Mouse (Mus musculus) ES-Bruce4 (cell line): ENCODE measurements around the gene Cdh6. TPM values are rescaled to one million over a fixed set of nuclear protein-coding genes. Genes with fewer than 3 reads are reported as not detected.

ENCODE experiments used
- H3K27ac ChIP-seq: 2 replicates; pipeline ENCODE4 v1.5.1; 2012; ENCODE audit warnings: low read length, inconsistent platforms; ENCODE audit not compliant: insufficient read depth
- H3K27me3 ChIP-seq: 2 replicates; pipeline ENCODE4 v1.6.1; 2012; ENCODE audit warnings: mild to moderate bottlenecking, low read length, inconsistent platforms; ENCODE audit not compliant: control insufficient read depth, poor library complexity, insufficient read depth, severe bottlenecking
- H3K36me3 ChIP-seq: 2 replicates; pipeline ENCODE4 v1.6.1; 2012; ENCODE audit warnings: inconsistent platforms, mild to moderate bottlenecking, low read length, moderate library complexity; ENCODE audit not compliant: control insufficient read depth, poor library complexity, insufficient read depth, severe bottlenecking
- H3K4me1 ChIP-seq: one replicate; pipeline ENCODE4 v1.8.1; 2011; ENCODE audit warnings: low read length; ENCODE audit not compliant: control insufficient read depth, insufficient read depth
- H3K4me3 ChIP-seq: 2 replicates; pipeline ENCODE4 v1.5.1; 2011; ENCODE audit warnings: low read depth, mild to moderate bottlenecking, low read length
- H3K9ac ChIP-seq: 2 replicates; pipeline ENCODE4 v1.6.1; 2012; ENCODE audit warnings: low read depth, mild to moderate bottlenecking, inconsistent platforms; ENCODE audit not compliant: poor library complexity, severe bottlenecking
- H3K9me3 ChIP-seq: replicated peaks from 2 replicates; pipeline ENCODE4 v1.6.1; 2012; ENCODE audit warnings: mild to moderate bottlenecking, low read length, inconsistent platforms; ENCODE audit not compliant: control insufficient read depth, poor library complexity, insufficient read depth, severe bottlenecking
- CTCF ChIP-seq: IDR thresholded peaks from one replicate; pipeline ENCODE4 v1.8.1; 2011; ENCODE audit warnings: low read depth, low read length
- EP300 ChIP-seq: IDR thresholded peaks from 2 replicates; pipeline ENCODE4 v1.6.1; 2011; ENCODE audit warnings: low read depth, low read length; ENCODE audit not compliant: insufficient read depth
- POLR2A ChIP-seq: IDR thresholded peaks from one replicate; pipeline ENCODE4 v1.8.1; 2011; ENCODE audit warnings: low read length; ENCODE audit not compliant: insufficient read depth
- polyA plus RNA-seq: library from polyadenylated mRNA; stranded (reverse); fragments of >200 nt; gene quantifications from 2 replicates; pipeline ENCODE4 v1.2.4, GENCODE M21; 2011; ENCODE audit warnings: low read depth; ENCODE audit not compliant: missing spikeins, insufficient read depth, insufficient read length

Cdh6 gene
- polyA plus RNA-seq, 1 experiment: 0.12 TPM

GRCm38 (mm10) chr15:13095406-13095805 is 78.1 kb downstream of the Cdh6 start:
- Histone ChIP-seq H3K27ac (no peak overlapping the region), H3K27me3 (no peaks in the 10 kb centered on the region), H3K4me1 (peaks cover 3% of the 10 kb centered on the region), H3K9ac (no peak overlapping the region), H3K4me3 (no peak overlapping the region), H3K36me3 (no peaks in the 10 kb centered on the region), H3K9me3 (no peaks in the 10 kb centered on the region)
- TF ChIP-seq CTCF: no peak
- peak; percentile 65; the same call in 1 of the 2 replicates for TF ChIP-seq EP300

- peaks cover 3% of the 10 kb centered on the region for H3K4me1 ChIP-seq
- no peaks in the 10 kb centered on the region for H3K36me3 ChIP-seq
- H3K27me3 ChIP-seq: no peaks in the 10 kb centered on the region
- no peak overlapping the region for H3K9ac ChIP-seq
- no peak overlapping the region for H3K4me3 ChIP-seq
- TF ChIP-seq EP300: no peak
- no peak for TF ChIP-seq POLR2A
- TF ChIP-seq CTCF: no peak
- no peaks in the 10 kb centered on the region for H3K9me3 ChIP-seq
- H3K27ac ChIP-seq: 0 out of 2 replicates have a peak overlapping the region, but pooled peaks have one; percentile 59
Observed at GRCm38 (mm10) chr15:13094881-13095256, 78.6 kb downstream of the Cdh6 start.

GRCm38 (mm10) chr15:13093954-13094880 is 79.3 kb downstream of the Cdh6 start:
- Histone ChIP-seq H3K4me3 (no peak overlapping the region), H3K9me3 (no peaks in the 10 kb centered on the region), H3K27me3 (no peaks in the 10 kb centered on the region), H3K4me1 (peaks cover 3% of the 10 kb centered on the region), H3K27ac (0 out of 2 replicates have a peak overlapping the region, but pooled peaks have one; percentile 59), H3K9ac (no peak overlapping the region), H3K36me3 (no peaks in the 10 kb centered on the region)
- no peak for TF ChIP-seq POLR2A
- TF ChIP-seq EP300: no peak
- no peak for TF ChIP-seq CTCF

GRCm38 (mm10) chr15:13092064-13092463 is 81.4 kb downstream of the Cdh6 start:
- no peaks in the 10 kb centered on the region for H3K9me3 ChIP-seq
- TF ChIP-seq POLR2A: no peak
- no peak for TF ChIP-seq CTCF
- H3K27me3 ChIP-seq: no peaks in the 10 kb centered on the region
- H3K4me3 ChIP-seq: no peak overlapping the region
- H3K27ac ChIP-seq: no peak overlapping the region
- no peaks in the 10 kb centered on the region for H3K36me3 ChIP-seq
- peaks cover 3% of the 10 kb centered on the region for H3K4me1 ChIP-seq
- H3K9ac ChIP-seq: no peak overlapping the region

GRCm38 (mm10) chr15:13088504-13089058 is 84.9 kb downstream of the Cdh6 start:
- no peak overlapping the region for H3K9ac ChIP-seq
- TF ChIP-seq CTCF (peak; percentile 69), EP300 (no peak)
- H3K36me3 ChIP-seq: no peaks in the 10 kb centered on the region
- H3K27ac ChIP-seq: no peak overlapping the region
- no peak overlapping the region for H3K4me3 ChIP-seq
- H3K4me1 ChIP-seq: no peaks in the 10 kb centered on the region
- no peaks in the 10 kb centered on the region for H3K9me3 ChIP-seq
- H3K27me3 ChIP-seq: no peaks in the 10 kb centered on the region

GRCm38 (mm10) chr15:13084746-13085145 is 88.7 kb downstream of the Cdh6 start:
- H3K27me3 ChIP-seq: no peaks in the 10 kb centered on the region
- no peak overlapping the region for H3K9ac ChIP-seq
- no peak overlapping the region for H3K27ac ChIP-seq
- TF ChIP-seq POLR2A (no peak), EP300 (no peak), CTCF (no peak)
- no peaks in the 10 kb centered on the region for H3K36me3 ChIP-seq
- H3K4me3 ChIP-seq: no peak overlapping the region
- H3K9me3 ChIP-seq: no peaks in the 10 kb centered on the region
- no peaks in the 10 kb centered on the region for H3K4me1 ChIP-seq
